Mouse (Mus musculus) forebrain, embryonic 14.5 days (tissue): Measurements from ENCODE around the gene Hyal3. TPM values are rescaled to one million over a fixed set of nuclear protein-coding genes. Genes with fewer than 3 reads are reported as not detected.

Source experiments
- ATAC-seq: fragments of 200-750 bp; cut with Nextera tagmentation; 2 replicates; pipeline ENCODE4 v1.8.0; 2017; ENCODE audit warnings: mild to moderate bottlenecking, moderate library complexity
- DNase-seq: peaks from one replicate; pipeline ENCODE4 v3.0.0-alpha.2; 2015; ENCODE audit warnings: low spot score
- H3K27ac ChIP-seq: fragments of 300-500 bp; sonication (generic); 2 replicates; pipeline ENCODE4 v1.5.1; 2014; ENCODE audit warnings: low read depth, mild to moderate bottlenecking, control low read depth, low read length, moderate library complexity
- H3K27me3 ChIP-seq: fragments of 300-500 bp; sonication (generic); replicated peaks from 2 replicates; pipeline ENCODE4 v1.6.1; 2014; ENCODE audit warnings: low read length, control low read depth, mixed read lengths; ENCODE audit not compliant: control insufficient read depth, insufficient read depth
- H3K36me3 ChIP-seq: fragments of 300-500 bp; sonication (generic); 2 replicates; pipeline ENCODE4 v1.6.1; 2014; ENCODE audit warnings: low read length, control low read depth; ENCODE audit not compliant: control insufficient read depth, insufficient read depth
- H3K4me1 ChIP-seq: fragments of 300-500 bp; sonication (generic); 2 replicates; pipeline ENCODE4 v1.6.1; 2014; ENCODE audit warnings: antibody characterized with exemption, low read length, control low read depth; ENCODE audit not compliant: control insufficient read depth, insufficient read depth
- H3K4me2 ChIP-seq: fragments of 300-500 bp; sonication (generic); 2 replicates; pipeline ENCODE4 v1.6.1; 2014; ENCODE audit warnings: mild to moderate bottlenecking, control low read depth, low read length
- H3K4me3 ChIP-seq: fragments of 300-500 bp; sonication (generic); 2 replicates; pipeline ENCODE4 v1.5.1; 2014; ENCODE audit warnings: low read depth, low read length, control low read depth
- H3K9ac ChIP-seq: fragments of 300-500 bp; sonication (generic); 2 replicates; pipeline ENCODE4 v1.6.1; 2014; ENCODE audit warnings: mild to moderate bottlenecking, low read length, control low read depth, moderate library complexity
- H3K9me3 ChIP-seq: fragments of 300-500 bp; sonication (generic); replicated peaks from 2 replicates; pipeline ENCODE4 v1.6.1; 2016; ENCODE audit warnings: low read length, control low read depth, mixed read lengths; ENCODE audit not compliant: control insufficient read depth
- WGBS: fragments of 180-500 bp; shearing (Covaris S2); extraction: QIAGEN DNeasy Blood & Tissue Kit; methylation state at CpG from one replicate; pipeline ENCODE4 v1.1.7; 2014; 5-methylcytosine and 5-hydroxymethylcytosine counted together
- polyA plus RNA-seq: library from polyadenylated mRNA; unstranded; fragments of >200 nt; fragmentation: Nextera tagmentation; extraction: Ambion mirVana; gene quantifications from 2 replicates; pipeline ENCODE4 v1.2.1, GENCODE M21; 2014

Gene Hyal3
- polyA plus RNA-seq, 1 experiment from 2014 or later: 1.0 TPM

GRCm38 (mm10) chr9:107624539-107624938 is 43.9 kb downstream of the Hyal3 start:
- Histone ChIP-seq H3K4me1 (peaks cover 35% of the 10 kb centered on the region), H3K36me3 (peaks cover 47% of the 10 kb centered on the region), H3K27ac (peak overlapping the region; percentile 0; the same call in 1 of the 2 replicates), H3K27me3 (no peaks in the 10 kb centered on the region), H3K4me2 (no peak overlapping the region), H3K4me3 (no peak overlapping the region), H3K9ac (no peak overlapping the region), H3K9me3 (no peaks in the 10 kb centered on the region)
- ATAC-seq: no peak
- WGBS: 73% methylated on average over 5 of the region's 5 CpGs
- no peak for DNase-seq

DNA sequence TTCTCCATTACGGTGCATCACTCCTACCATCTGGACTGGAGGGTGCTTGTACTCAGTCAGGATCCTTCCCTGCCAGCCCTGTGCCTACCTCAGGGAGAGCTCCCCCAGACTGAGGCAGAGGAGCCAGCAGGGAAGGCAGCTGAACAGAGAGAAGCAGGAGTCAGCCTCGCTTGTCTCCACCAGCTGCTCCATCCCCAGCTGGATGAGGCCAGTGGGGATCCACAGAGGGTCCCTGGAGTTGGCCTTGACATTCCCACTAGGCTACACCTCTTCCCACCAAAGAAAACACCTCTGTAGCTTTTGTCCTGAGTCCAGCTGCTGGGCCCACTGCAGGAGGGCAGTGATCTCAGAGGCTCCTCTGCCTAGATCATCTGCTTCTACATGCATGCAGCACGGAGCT is 44.3 kb downstream of the Hyal3 start:
- peaks cover 45% of the 10 kb centered on the region for H3K36me3 ChIP-seq
- no peak overlapping the region for H3K4me2 ChIP-seq
- no peak overlapping the region for H3K9ac ChIP-seq
- ATAC-seq (no peak), DNase-seq (no peak)
- no peak overlapping the region for H3K4me3 ChIP-seq
- no peaks in the 10 kb centered on the region for H3K9me3 ChIP-seq
- H3K27ac ChIP-seq: 0 out of 2 replicates have a peak overlapping the region, but pooled peaks have one; percentile 0
- 85% methylated on average over 3 of the region's 3 CpGs for WGBS
- peaks cover 39% of the 10 kb centered on the region for H3K4me1 ChIP-seq
- no peaks in the 10 kb centered on the region for H3K27me3 ChIP-seq

GRCm38 (mm10) chr9:107625351-107626128 is 44.9 kb downstream of the Hyal3 start:
- no peaks in the 10 kb centered on the region for H3K27me3 ChIP-seq
- peaks cover 39% of the 10 kb centered on the region for H3K36me3 ChIP-seq
- H3K4me3 ChIP-seq: no peak overlapping the region
- peak overlapping the region; percentile 13; the same call in 1 of the 2 replicates for H3K9ac ChIP-seq
- WGBS: 88% methylated on average over 12 of the region's 12 CpGs
- H3K4me1 ChIP-seq: peaks cover 45% of the 10 kb centered on the region
- DNase-seq (no peak), ATAC-seq (no peak)
- H3K9me3 ChIP-seq: no peaks in the 10 kb centered on the region
- H3K4me2 ChIP-seq: no peak overlapping the region
- H3K27ac ChIP-seq: peak overlapping the region; percentile 96; the same call in 1 of the 2 replicates

DNA sequence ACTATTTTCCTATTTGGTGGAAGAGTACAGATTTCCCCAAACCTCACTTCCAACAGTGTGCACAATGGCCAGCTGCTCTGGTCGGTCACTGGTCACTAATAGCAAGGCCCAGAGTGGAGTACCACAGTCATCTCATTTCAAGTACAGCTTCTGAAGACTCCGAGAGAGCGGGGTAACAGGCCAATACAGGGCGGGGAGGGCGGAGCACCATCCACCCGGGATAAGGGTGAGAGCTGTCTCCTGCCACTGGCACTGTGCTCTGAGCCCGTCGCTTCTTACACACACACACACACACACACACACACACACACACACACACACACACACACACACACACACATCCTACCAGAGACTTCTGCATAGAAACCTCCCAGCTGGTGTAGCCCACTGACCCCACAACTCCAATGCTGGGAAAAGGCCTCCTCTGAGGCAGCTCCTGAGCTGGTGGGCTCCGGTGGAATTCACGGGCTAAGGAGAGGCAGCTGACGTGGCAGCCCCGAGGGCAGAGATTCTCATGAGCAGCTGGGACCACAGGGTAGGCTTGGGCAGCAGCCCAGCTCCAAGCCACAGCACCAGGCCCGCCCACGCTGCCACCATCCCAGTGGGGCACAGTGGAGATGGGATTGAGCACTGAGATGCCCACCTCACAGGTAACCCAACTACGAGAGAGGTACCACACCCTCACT is 45.7 kb downstream of the Hyal3 start:
- peak; percentile 60 for ATAC-seq
- H3K9me3 ChIP-seq: no peaks in the 10 kb centered on the region
- peak overlapping the region; percentile 48 for H3K4me2 ChIP-seq
- peaks cover 52% of the 10 kb centered on the region for H3K4me1 ChIP-seq
- DNase-seq: peak; percentile 77
- peaks cover 38% of the 10 kb centered on the region for H3K36me3 ChIP-seq
- no peaks in the 10 kb centered on the region for H3K27me3 ChIP-seq
- 24% methylated on average over 15 of the region's 15 CpGs for WGBS
- 0 out of 2 replicates have a peak overlapping the region, but pooled peaks have one; percentile 9 for H3K4me3 ChIP-seq
- H3K9ac ChIP-seq: peak overlapping the region; percentile 54; the same call in 1 of the 2 replicates
- H3K27ac ChIP-seq: peak overlapping the region; percentile 96

GRCm38 (mm10) chr9:107626844-107627277 is 46.2 kb downstream of the Hyal3 start:
- H3K9me3 ChIP-seq: no peaks in the 10 kb centered on the region
- H3K36me3 ChIP-seq: peaks cover 38% of the 10 kb centered on the region
- H3K4me1 ChIP-seq: peaks cover 58% of the 10 kb centered on the region
- DNase-seq (peak; percentile 95), ATAC-seq (peak; percentile 58)
- 0 out of 2 replicates have a peak overlapping the region, but pooled peaks have one; percentile 9 for H3K4me3 ChIP-seq
- H3K27me3 ChIP-seq: no peaks in the 10 kb centered on the region
- H3K4me2 ChIP-seq: peak overlapping the region; percentile 48
- 2% methylated on average over 2 of the region's 2 CpGs for WGBS
- peak overlapping the region; percentile 69 for H3K9ac ChIP-seq
- H3K27ac ChIP-seq: peak overlapping the region; percentile 96

GRCm38 (mm10) chr9:107627387-107628255 is 47.0 kb downstream of the Hyal3 start:
- no peak for DNase-seq
- peak overlapping the region; percentile 69 for H3K9ac ChIP-seq
- no peaks in the 10 kb centered on the region for H3K9me3 ChIP-seq
- peaks cover 31% of the 10 kb centered on the region for H3K36me3 ChIP-seq
- peak overlapping the region; percentile 96 for H3K27ac ChIP-seq
- no peak overlapping the region; the same call in 1 of the 2 replicates for H3K4me3 ChIP-seq
- H3K4me1 ChIP-seq: peaks cover 66% of the 10 kb centered on the region
- WGBS: 10% methylated on average over 20 of the region's 20 CpGs
- H3K27me3 ChIP-seq: no peaks in the 10 kb centered on the region
- peak overlapping the region; percentile 48 for H3K4me2 ChIP-seq
- ATAC-seq: no peak

DNA sequence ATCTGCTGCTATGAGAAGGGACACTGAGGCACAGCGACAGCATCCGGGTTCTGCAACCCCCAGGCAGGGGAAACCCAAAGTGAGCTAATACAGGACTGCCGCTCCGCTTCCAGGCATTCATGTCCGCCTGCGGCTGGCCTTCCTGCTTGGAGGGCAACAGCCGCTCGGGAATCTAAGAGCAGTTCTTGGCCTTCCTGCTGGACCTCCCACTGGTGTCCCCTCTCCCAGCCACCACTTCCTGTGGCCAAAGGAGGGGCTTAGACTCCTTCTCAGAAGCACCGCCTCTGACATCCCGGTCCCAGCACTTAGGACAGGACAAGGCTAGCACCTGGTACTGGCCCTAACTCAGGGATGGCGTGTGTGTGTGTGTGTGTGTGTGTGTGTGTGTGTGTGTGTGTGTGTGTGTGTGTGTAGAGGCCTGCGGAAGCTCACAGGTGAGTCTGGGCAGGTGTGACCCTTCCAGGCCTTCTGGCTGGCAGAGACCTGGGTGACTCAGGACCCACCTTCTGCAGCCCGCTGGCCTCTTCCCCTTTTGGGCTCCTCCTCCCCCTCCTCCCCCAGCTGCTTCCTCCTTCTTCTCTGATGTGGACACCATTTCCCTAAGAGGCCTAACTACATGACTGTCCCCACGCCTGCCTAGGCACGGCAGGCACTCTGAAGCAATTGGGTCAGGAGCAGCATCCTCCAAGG is 48.2 kb downstream of the Hyal3 start:
- Histone ChIP-seq H3K36me3 (peaks cover 23% of the 10 kb centered on the region), H3K27ac (peak overlapping the region; percentile 96), H3K9me3 (no peaks in the 10 kb centered on the region), H3K4me3 (no peak overlapping the region), H3K4me2 (peak overlapping the region; percentile 48), H3K4me1 (peaks cover 69% of the 10 kb centered on the region), H3K27me3 (no peaks in the 10 kb centered on the region), H3K9ac (peak overlapping the region; percentile 69)
- ATAC-seq: no peak
- 34% methylated on average over 13 of the region's 15 CpGs for WGBS
- no peak for DNase-seq

- Histone ChIP-seq H3K9me3 (no peaks in the 10 kb centered on the region), H3K4me3 (no peak overlapping the region), H3K36me3 (peaks cover 18% of the 10 kb centered on the region), H3K4me2 (peak overlapping the region; percentile 48), H3K27ac (peak overlapping the region; percentile 96), H3K9ac (peak overlapping the region; percentile 69), H3K4me1 (peaks cover 69% of the 10 kb centered on the region), H3K27me3 (no peaks in the 10 kb centered on the region)
- no peak for DNase-seq
- no peak for ATAC-seq
- 12% methylated on average over 4 of the region's 4 CpGs for WGBS
Observed at GRCm38 (mm10) chr9:107629411-107629730, 48.8 kb downstream of the Hyal3 start.
